Mouse (Mus musculus): Measurements from ENCODE around the gene Syvn1.
A peak's percentile ranks its signal among the peaks of the same experiment; 100 is the strongest.

Syvn1 gene

DNA sequence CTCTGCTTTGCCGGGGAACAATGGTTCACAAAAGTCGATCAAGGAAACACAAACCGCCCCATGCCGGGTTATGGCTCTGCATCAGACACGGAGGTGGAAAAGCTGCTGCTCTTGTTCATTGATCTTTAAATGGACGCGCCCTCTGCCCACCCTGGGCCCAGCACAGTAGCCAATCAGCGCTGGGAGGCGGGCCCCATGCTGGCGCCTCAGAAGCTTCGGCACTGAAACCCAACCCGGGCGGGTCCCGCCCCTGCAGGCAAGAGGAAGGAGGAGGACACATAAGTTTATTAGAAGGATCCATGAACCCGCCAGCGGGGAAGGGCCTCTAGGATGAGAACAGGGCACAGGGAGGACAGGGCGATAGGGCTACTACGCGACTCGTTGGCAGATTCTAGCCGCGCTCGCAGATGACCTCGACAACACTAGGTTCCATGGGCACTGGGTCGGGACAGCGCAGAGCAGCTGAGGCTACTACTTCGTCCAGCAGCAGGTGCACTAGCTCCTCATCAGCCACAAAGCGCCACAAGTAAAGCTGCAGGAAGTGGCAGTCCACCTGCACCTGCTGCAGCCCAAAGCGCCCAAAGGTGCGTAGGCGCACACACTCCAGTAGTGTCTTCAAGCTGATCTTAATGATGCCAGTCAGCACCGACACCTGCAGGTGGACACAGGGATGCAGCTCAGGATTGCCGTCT is 21.5 kb downstream of the Syvn1 start, which contains the start of gene Tm7sf2:
Gene Tm7sf2, minus strand, starts transcription at position 650 of the 692 bp plus-strand sequence.
- DNase-seq (ENCODE audit: low read depth, low spot score) = peak; percentile 84

DNA sequence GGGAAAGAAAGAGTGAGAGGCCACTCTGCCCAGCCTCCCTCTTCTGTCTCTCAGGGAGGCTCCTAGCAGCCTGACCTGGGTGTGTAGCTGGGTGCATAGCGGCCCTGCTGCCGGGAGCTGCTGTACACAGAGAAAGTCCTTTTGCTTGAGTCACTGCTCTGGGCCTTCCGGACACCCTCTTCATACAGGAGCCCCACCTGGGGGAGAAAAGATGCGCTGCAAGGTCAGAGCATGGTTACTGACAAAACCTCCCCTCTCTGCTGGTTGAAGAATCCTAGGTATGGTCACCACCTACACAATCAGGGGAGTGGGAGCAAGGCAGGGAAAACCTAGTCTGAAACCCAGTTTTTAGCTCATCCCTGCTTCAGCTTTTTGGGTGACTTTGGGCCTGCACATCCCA is 22.6 kb downstream of the Syvn1 start:
- DNase-seq (ENCODE audit: low read depth, low spot score) = peak; percentile 73

DNA sequence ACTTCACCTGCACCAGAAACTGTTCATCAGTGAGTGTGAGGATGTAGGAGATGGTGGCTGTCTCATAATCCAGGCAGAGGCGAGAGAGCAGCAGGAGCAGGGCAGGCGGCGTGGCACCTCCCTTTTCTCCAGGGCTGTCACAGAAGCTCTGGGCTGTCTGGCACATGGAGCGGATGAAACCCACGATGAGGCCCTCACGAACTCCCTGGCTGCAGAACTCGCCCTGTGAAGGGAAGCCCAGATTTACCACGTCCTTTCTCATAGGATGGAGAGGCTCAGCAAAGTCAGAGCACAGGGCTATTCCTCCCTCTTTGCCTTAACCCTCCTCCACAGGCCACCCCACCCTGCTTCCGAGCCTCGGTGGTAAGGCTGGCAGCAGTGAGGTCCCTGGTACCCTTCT is 23.5 kb downstream of the Syvn1 start:
- no peak for DNase-seq (ENCODE audit: low read depth, low spot score)

DNA sequence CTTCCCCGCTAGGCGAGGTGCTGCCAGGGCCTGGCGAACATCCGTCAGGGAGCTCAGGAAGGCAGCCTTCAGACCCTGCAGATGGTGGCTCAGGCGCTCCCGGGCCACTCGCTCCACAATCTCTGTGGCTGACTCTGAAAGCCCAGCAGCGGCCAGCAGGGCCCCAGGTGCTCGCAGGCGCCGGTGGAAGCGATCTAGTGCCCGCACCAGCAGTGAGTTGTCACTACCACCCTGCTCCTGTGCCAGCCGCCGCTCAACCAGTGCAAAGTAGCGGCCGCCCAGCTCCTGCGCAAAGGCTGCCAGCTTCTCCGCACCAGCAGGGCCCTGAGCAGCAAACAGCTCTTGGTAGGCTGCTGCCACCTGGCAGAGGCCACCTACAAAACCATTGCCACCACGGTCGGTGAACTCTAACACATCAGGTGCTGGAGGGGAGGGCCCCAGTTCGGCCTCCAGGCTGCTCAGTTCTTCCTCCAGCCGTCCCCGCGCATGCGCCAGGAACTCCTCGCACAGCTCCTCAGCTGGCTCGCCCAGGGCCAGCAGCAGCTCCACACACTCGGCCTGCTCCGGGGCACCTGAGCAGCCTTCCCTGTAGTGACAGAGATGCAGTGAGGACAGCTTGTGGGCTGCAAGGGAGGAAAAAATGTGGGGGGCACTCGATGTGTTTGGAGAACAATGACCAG is 24.3 kb downstream of the Syvn1 start:
- no peak for DNase-seq (ENCODE audit: low read depth, low spot score)

DNA sequence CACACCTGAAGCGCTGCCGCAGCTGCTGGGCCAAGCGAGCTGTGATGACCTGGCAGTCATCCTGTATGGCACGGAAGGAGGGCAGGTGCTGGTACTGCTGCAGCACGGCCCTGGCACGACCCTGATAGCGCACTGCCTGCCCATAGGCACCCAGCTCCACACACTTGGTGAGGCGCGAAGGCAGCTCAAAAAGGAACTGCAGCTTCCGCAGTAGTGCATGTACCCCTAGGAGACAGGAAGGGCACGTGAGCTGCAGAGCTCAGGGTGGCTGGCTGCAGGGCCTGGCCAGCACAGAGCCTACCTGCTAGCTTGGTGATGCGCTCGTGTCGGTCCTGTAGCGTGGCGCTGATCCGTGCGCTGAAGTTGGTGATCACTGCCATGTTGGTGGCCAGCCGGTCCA is 24.9 kb downstream of the Syvn1 start:
- DNase-seq (ENCODE audit: low read depth, low spot score) = no peak

DNA sequence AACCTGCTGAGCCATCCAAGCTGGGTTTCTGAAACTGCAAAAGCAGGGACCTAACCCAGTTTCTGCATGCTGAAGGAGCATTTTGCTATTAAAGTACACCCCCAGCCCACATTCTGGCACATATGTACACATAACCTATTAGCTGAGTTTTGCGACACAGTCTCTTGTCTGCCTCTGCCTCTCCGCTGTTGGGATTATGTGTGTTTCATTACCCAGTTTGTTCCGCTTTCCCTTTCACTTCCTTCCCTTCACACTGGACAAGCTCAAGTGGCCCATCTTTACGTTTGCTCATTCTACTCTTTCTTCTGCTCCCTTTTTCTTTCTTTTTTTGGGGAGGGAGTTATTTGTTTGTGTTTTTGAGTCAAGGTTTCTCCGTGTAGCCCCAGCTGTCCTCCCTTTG is 27.5 kb downstream of the Syvn1 start:
- no peak for DNase-seq (ENCODE audit: low read depth, low spot score)

DNA sequence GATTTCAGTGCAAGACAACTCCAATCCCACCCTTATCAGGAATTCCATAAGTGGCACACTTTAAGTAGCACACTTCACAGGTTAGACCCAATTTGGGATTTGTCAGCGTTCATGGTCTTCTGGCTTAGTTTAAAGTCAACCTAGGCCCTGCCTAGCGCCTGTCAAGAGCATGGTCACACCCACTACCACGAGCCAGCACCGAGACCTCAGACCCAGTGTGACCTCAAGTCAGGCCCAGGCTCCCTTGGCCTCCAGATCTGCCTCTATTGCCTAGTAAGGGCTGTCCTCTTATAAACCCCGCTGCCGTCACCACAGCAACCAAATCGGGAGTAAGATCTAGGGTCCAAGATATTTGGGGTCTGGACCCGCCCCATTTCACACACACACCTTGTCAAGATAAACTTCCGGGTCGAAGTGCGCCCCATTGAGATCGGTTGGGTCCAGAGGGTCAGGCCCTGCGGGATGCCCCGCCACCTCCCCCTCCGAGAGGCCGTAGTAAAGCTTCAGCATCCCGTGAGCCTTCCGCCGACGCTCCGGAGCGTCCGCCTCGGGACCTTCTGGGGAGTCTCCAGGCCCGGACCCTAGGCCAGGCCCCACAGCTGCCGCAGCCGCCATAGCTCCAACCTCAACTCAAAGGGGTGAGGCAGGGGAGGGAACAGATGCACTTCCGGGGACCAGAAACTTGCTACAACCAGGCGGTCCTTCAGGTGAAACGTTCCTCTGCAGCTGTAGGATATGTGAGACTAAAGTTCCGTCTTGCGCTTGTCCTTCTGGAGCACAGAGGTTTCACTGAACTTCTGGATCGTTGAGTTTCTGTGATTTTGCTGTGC is 30.4 kb downstream of the Syvn1 start, which contains the start of gene Vps51:
Gene Vps51, minus strand, starts transcription at position 668 of the 830 bp plus-strand sequence.
- peak; percentile 98 for DNase-seq (ENCODE audit: low read depth, low spot score)

DNA sequence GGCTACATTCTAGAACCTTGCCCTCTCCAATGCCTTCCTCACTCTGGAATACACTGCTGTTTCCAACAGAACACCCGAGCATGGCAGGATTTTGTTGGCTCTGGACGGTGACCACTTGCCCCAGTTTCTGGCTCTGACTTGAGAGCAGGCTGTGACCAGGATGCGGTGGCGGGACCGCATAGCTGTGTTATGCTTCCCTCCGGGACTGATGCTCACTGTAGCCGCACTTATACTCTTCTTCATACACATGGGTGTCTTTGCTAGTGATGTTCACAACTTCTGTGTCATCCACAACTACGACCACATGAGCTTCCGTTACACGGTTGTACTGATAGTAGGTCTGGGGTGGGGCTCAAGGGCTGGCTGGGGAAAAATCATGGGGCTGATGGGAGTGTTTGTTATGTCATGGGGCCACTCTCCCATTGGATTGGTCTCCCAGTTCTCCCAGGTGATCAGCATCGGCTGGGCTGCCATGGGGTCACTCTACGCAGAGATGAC is 33.7 kb downstream of the Syvn1 start, which contains the start of gene Tmem262:
Gene Tmem262, plus strand, starts transcription at position 51 of the 498 bp plus-strand sequence.
- no peak for DNase-seq (ENCODE audit: low read depth, low spot score)

DNA sequence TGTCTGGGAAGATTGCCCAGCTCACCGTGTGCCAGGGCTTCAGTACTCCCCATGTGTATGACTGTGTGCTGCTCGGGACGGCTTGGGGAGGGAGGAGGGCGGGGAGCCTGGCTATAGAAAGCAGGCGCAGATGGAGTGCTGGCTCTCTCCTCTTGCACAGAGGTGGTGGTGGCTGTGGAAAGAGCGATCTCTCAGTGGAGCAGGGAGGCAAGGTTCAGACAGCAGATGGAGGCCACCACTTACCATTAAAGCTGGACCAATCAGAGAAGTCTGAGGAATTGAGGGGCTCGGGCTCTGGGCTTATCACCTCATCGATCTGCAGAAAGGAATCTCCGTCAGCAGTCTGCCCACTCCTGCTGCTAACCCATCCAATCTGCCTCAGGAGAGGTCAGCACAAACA is 35.8 kb downstream of the Syvn1 start, which contains the start of gene Gm28374:
Gene Gm28374, minus strand, starts transcription at position 101 of the 400 bp plus-strand sequence.
- DNase-seq (ENCODE audit: low read depth, low spot score) = no peak

DNA sequence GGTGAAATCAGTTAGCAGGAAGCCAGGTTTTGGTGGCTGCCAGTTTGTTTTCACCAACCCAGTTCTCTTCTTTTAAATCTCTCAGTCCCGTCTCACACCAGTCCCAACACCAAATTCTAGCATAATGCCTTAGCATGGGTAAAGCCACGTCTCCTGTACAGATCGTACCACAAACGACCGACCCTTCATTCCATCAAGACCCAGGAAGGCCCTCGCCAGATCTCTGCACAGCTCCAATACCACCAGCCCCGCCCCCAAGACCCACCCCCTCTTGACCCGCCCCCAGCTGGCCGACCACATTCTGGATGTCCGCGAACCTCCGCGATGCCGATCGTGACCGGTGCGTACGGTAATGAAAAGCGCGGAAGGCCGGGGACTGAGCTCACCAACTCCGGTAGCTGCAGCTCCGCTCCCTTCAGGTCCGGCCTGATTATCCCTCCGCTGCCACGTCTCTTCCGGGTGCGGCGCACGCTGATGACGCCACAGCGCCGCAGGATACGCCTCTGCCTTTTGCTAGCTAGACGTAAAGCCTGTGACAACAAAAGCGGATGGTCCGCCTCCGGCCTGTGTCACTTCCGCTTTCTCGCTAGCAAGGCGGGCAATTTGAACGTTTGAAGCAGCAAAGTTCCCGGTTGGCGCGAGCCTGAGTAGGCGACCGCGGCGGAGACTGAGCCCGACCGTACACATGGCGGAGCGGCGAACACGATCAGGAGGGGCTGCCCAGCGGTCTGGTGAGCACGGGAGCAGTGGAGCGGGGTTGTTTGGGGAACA is 38.3 kb downstream of the Syvn1 start, which contains the start of the genes Zfpl1 and Cdca5:
Gene Zfpl1, minus strand, starts transcription at position 479 of the 771 bp plus-strand sequence.
Gene Cdca5, plus strand, starts transcription at position 506 of the 771 bp plus-strand sequence.
- peak; percentile 99 for DNase-seq (ENCODE audit: low read depth, low spot score)

DNA sequence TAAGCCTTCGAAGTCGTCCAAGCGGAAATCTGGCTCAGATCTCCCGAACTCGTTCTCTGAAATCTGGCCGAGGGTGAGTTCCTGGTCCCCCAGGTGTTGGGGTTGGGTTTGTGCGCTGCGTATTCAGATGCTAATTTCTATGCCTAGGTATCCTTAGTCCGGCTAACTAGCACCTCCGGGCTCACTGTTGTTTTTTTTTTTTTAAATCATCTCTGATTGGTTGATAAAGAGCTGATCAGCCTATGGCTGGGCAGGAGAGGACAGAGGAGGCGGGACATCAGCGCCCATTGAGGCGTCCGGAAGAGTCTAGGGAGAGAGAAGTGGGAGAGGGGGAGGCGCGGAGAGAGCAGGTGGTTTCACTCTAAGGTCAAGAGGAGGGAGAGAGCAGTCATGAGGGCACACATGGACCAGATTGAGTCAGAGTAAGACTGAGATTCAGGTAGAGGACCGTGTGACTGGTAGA is 39.1 kb downstream of the Syvn1 start:
- peak; percentile 92 for DNase-seq (ENCODE audit: low read depth, low spot score)

DNA sequence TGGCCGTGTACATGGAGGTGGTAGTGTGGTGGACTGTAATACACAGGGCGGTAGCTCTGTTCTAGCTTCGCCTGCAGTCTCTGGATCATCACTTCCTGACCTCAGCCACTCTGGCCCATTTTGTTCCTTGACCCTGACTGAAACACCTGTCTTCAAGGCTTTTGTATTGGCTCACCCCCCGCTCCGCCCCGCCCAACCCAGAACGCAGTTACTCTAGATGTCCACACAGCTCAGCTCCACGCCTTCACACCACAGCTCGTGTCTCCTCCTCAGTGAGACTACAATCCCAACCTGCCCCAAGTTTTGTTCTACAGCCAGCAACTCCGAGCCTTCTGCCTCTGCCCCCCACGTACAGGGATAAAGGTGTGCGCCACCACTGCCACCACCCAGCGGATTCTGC is 42.5 kb downstream of the Syvn1 start:
- DNase-seq (ENCODE audit: low read depth, low spot score) = no peak

DNA sequence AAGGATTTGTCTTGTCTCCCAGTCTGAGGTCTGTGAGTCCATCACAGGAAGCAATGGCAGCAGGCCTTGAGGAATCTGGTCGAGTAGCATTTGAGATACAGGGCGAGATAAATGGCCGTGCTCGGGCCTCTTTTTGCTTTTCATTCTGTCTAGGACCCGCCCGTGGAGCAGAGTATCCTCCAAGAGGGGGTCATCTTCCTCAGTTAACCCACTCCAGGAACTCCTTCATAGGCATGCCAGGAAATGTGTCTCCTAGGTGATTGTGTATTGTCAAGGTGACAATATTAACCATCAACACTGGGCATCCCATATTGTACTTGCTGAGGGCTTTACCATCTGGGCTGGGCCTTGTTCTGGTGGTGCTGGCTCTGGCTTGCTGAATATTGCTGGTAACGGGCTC is 47.7 kb downstream of the Syvn1 start, which contains the start of gene AC131692.1:
Gene AC131692.1, plus strand, starts transcription at position 301 of the 400 bp plus-strand sequence.
- DNase-seq (ENCODE audit: low read depth, low spot score) = no peak

DNA sequence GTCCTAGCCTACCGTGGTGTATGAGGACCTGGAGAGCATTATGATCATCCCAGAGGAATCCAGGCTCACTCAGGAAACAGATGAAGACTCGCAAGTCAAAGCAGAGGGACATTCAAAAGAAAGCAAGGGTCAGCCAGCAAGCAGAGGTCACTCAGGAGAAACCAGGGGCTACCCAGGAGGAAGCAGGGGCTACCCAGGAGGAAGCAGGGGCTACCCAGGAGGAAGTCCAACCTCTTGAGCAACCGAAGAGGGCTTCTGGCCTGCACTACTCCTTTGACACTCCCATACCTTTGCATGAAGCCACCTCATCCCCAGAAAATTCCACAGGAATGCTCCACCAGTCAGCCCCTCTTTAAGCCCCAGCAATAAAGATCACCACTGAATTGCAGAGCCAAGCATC is 51.5 kb downstream of the Syvn1 start:
- DNase-seq (ENCODE audit: low read depth, low spot score) = no peak

DNA sequence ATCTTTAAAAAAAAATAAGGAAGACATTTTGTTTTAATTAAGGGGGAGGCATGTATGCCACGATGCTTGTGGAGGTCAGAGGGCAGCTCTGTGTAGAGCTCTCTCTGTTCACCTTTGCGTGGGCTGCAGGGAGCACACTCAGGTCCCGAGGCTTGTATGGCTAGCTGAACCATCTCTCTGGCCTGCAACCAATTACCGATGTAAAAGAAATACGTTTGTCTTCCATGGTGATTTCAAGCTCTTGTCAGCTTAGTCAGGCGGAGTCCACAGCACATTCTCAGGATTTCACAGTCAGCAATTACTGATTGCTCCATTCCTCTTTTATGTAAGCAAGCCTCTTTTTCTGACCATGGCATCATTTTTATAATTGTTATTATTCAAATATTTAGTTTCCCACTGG is 54.8 kb downstream of the Syvn1 start:
- no peak for DNase-seq (ENCODE audit: low read depth, low spot score)

DNA sequence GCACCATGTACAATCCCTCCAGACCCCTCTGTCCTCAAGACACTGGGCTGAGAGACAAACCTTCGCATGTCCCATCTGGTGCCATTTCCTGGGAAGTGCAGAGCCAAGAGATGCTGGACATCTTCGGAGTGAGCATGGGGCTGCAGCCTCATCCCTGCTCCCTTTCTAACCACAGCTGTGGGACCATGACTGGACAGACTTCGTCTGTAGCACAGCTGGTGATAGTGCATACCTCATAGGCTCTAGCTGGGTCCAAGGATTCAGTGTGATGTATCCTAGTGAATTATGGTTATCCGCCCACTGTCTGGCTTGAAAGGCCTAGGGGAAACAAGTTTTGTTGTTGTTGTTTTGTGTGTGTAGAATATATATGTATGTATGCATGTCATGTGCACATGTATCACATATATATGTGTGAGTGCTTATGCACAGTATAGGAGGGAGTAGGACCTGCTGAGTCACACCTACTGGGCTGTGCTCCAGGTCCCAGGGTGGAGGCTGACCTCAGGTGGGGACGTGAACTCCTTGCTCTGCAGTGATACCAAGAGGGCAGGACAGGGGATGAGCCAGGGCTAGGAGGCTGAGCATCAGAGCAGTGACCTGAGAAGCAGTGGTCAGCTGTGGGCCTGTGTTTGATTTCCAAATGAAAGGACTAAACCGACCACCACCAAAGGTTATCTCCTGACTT is 55.9 kb downstream of the Syvn1 start:
- DNase-seq (ENCODE audit: low read depth, low spot score) = no peak

All from 3T3-L1 (cell line).